Mouse (Mus musculus): ENCODE measurements around the gene Sys1. TPM values are rescaled to one million over a fixed set of nuclear protein-coding genes. Genes with fewer than 3 reads are reported as not detected.
A peak's percentile ranks its signal among the peaks of the same experiment; 100 is the strongest.

Sys1 gene
- polyA plus RNA-seq, 1 experiment = 75.4 TPM

DNA sequence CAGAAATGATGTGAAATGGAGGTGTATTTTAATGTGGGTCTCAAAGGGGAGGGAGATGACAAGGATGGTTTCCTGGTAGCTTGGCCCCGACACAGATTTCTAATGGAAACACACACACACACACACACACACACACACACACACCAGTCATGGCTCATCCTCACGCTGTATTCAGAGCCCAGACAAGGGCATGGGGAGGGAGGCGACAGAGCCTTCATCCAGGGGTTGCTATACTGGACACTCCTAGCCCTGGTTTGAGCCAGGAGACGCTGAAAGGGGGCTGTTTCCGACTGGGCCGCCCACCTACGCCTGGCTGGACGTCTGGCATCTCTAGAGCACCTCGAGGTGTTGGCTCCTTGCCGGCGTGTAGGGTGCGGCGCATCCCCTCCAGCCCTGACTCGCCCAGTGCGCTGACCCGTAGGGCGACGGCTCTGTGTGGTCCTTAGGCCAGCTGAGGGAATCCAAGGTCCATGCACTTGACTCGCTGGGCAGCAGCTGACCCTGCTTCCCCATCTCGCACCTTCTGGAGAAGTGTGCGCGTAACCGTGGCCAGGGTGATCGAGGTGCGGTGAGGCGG, 29.0 kb downstream of the Sys1 start, which contains the start of gene Dbndd2:
Dbndd2 (plus strand) TSS at position 426 of the 577 bp plus-strand sequence.
- Histone ChIP-seq H3K4me1 (ENCODE audit: control insufficient read depth, insufficient read depth, low read length) (peaks cover 9% of the 10 kb centered on the region), H3K4me3 (replicated peaks; ENCODE audit: insufficient read depth, low read depth, low read length) (peak within 1 kb of the TSS; percentile 55), H3K27ac (ENCODE audit: insufficient read depth, low read length) (peak within 1 kb of the TSS; percentile 85), H3K27me3 (ENCODE audit: control insufficient read depth, insufficient read depth, low read length) (no peaks in the 10 kb centered on the region)
- TF ChIP-seq CTCF (IDR thresholded peaks at IDR 0.05; ENCODE audit: borderline replicate concordance, insufficient read depth, low read depth, low read length) = no peak
- no peak for DNase-seq
- whole genome bisulfite sequencing = 2% methylated on average over 26 of the region's 26 CpGs

DNA sequence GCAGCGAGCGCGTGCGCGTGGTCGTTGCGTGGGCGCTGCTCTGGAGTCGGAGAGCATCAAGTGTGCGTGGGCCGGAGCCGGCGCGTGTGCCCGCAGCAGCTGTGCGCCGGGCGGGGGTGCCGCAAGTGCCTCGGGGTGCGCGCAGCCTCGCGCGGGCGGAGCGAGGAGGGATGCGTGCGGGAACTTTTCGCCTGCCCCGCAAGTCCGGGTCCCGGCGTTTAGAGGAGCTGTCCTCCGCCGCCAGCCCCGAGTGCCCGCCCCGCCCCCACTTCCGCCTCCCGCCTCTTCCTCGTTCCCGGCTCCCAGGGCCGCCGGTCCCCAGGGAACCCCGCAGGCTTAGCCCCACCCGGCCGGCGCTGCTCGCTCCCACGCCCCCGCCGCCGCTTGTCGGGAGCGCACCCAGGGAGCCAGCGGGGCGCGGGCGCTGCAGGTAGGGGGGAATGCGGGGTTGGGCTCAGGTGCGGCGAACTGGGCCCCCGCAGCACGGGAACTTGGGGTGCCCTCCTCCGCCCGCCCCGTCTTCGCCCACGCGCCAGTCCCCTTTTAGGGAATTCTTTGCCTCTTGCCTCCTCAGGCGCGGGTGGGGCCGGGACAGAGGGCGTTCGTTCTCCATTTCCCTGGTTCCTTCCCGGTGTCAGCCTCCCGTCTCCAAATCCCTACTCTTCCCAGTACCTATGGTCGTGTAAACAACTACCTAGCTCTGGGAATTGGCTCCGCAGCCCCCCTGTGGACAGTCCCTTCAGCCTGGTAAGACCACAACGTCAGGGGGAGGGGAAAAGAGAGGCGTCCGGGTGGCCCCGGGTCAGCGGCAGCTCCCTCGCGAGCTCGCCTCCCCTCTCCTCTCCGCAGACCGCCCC, 29.7 kb downstream of the Sys1 start:
- WGBS = under 1% methylated on average over 88 of the region's 90 CpGs
- peaks cover 9% of the 10 kb centered on the region for H3K4me1 ChIP-seq (ENCODE audit: control insufficient read depth, insufficient read depth, low read length)
- H3K27ac ChIP-seq (ENCODE audit: insufficient read depth, low read length) = peak overlapping the region; percentile 85
- H3K4me3 ChIP-seq (replicated peaks; ENCODE audit: insufficient read depth, low read depth, low read length) = peak overlapping the region; percentile 55
- TF ChIP-seq CTCF (IDR thresholded peaks at IDR 0.05; ENCODE audit: borderline replicate concordance, insufficient read depth, low read depth, low read length) = no peak
- TF ChIP-seq POLR2A (IDR thresholded peaks at IDR 0.05; ENCODE audit: borderline replicate concordance, insufficient read depth, low read length) = 0 out of 2 replicates have a peak, but pooled peaks have one; percentile 53
- DNase-seq = peak; percentile 83 to 84
- H3K27me3 ChIP-seq (ENCODE audit: control insufficient read depth, insufficient read depth, low read length) = no peaks in the 10 kb centered on the region

DNA sequence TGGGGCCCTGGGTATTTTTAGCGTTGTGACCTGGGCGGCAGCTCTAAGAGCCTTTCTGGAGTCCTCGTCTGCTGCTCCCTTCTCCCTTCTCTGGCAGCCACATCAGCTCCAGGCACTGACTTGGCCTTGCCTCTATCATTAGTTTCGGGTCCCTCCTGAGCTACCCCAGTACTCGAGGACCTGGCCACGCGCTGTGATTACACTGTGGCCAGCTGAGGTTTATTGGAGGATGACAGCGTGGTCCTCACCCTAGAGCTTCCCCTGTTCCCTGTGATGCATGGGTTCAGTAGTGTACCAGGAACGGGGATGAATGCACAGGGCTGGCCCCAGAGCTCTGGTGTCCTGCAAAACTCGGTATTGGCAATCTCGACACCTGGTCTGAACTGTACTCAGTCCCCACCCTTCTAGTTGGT, 30.4 kb downstream of the Sys1 start:
- TF ChIP-seq CTCF (IDR thresholded peaks at IDR 0.05; ENCODE audit: borderline replicate concordance, insufficient read depth, low read depth, low read length) (no peak), POLR2A (IDR thresholded peaks at IDR 0.05; ENCODE audit: borderline replicate concordance, insufficient read depth, low read length) (peak; percentile 26; the same call in 1 of the 2 replicates)
- WGBS = 2% methylated on average over 11 of the region's 11 CpGs
- H3K27ac ChIP-seq (ENCODE audit: insufficient read depth, low read length) = peak overlapping the region; percentile 85
- H3K4me1 ChIP-seq (ENCODE audit: control insufficient read depth, insufficient read depth, low read length) = peaks cover 9% of the 10 kb centered on the region
- peak overlapping the region; percentile 55 for H3K4me3 ChIP-seq (replicated peaks; ENCODE audit: insufficient read depth, low read depth, low read length)
- no peak for DNase-seq
- no peaks in the 10 kb centered on the region for H3K27me3 ChIP-seq (ENCODE audit: control insufficient read depth, insufficient read depth, low read length)

DNA sequence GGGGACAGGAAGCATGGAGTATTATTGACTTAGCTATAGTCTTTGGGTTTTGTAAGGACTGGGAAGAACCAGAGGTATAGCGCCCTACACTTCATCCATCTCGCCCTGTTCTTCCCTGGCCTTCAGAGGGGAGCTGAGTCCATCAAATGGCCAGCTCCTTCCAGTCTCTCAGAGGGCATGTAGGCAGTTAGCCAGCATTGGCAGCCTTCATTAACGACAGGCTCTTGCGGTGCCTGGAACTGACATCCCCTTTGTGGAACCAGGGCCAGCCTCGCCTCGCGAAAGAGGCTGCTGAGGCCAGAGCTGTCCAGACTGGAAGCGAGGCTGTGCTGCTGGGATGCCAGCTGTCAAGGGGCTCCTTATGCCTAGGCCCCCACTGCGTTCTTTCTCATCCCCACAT, 31.0 kb downstream of the Sys1 start:
- peaks cover 9% of the 10 kb centered on the region for H3K4me1 ChIP-seq (ENCODE audit: control insufficient read depth, insufficient read depth, low read length)
- TF ChIP-seq CTCF (IDR thresholded peaks at IDR 0.05; ENCODE audit: borderline replicate concordance, insufficient read depth, low read depth, low read length) = no peak
- 0 out of 2 replicates have a peak, but pooled peaks have one; percentile 20 for TF ChIP-seq POLR2A (IDR thresholded peaks at IDR 0.05; ENCODE audit: borderline replicate concordance, insufficient read depth, low read length)
- H3K4me3 ChIP-seq (replicated peaks; ENCODE audit: insufficient read depth, low read depth, low read length) = peak overlapping the region; percentile 55
- H3K27me3 ChIP-seq (ENCODE audit: control insufficient read depth, insufficient read depth, low read length) = no peaks in the 10 kb centered on the region
- peak overlapping the region; percentile 85 for H3K27ac ChIP-seq (ENCODE audit: insufficient read depth, low read length)
- 7% methylated on average over 9 of the region's 9 CpGs for WGBS
- DNase-seq = peak; percentile 77 to 84

DNA sequence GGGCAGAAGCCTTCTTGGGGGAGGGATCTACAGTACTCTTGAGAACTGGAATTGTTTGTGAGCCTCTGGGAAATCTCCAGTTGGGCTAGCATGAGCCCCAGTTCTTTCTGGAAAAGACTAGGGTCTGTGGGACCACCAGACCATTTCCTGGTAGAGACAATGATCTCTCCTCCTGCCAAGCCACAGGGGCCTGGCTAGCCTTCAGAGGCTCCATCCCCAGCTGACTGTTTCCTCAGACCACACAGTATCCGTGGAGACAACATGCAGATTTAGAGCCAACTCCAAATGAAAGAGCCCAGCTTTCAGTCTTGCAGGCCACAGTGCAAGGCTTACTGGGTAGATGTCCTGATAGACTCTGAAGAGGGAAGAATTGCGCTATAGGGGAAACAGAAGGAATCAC, 37.4 kb downstream of the Sys1 start:
- peak in 1 of 2 experiments; percentile 36 for DNase-seq
- H3K27me3 ChIP-seq (ENCODE audit: control insufficient read depth, insufficient read depth, low read length) = no peaks in the 10 kb centered on the region
- H3K4me1 ChIP-seq (ENCODE audit: control insufficient read depth, insufficient read depth, low read length) = no peaks in the 10 kb centered on the region
- H3K27ac ChIP-seq (ENCODE audit: insufficient read depth, low read length) = no peak overlapping the region; the same call in 1 of the 2 replicates
- WGBS = 37% methylated on average over 2 of the region's 2 CpGs
- no peak for TF ChIP-seq CTCF (IDR thresholded peaks at IDR 0.05; ENCODE audit: borderline replicate concordance, insufficient read depth, low read depth, low read length)
- no peak for TF ChIP-seq POLR2A (IDR thresholded peaks at IDR 0.05; ENCODE audit: borderline replicate concordance, insufficient read depth, low read length)
- no peak overlapping the region for H3K4me3 ChIP-seq (replicated peaks; ENCODE audit: insufficient read depth, low read depth, low read length)

DNA sequence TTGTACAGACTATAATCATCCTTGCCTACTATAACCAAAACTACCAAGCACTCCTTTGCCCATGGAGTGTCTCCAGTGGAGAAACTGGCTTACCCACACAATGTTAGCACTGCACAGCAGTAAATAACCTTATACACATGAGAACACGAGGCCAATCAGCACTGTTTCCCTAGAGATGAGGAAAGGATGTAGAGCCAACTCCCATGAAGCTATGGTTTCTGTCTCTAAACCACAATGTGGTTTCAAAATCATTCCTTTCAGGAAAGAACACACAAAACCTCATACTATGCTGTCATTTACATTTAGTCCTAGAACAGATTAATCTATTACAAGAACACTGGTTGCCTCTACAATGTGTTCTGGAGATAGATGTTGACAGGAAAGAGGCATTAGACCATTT, 39.6 kb downstream of the Sys1 start:
- Histone ChIP-seq H3K4me3 (replicated peaks; ENCODE audit: insufficient read depth, low read depth, low read length) (no peak overlapping the region), H3K27me3 (ENCODE audit: control insufficient read depth, insufficient read depth, low read length) (no peaks in the 10 kb centered on the region), H3K27ac (ENCODE audit: insufficient read depth, low read length) (no peak overlapping the region)

DNA sequence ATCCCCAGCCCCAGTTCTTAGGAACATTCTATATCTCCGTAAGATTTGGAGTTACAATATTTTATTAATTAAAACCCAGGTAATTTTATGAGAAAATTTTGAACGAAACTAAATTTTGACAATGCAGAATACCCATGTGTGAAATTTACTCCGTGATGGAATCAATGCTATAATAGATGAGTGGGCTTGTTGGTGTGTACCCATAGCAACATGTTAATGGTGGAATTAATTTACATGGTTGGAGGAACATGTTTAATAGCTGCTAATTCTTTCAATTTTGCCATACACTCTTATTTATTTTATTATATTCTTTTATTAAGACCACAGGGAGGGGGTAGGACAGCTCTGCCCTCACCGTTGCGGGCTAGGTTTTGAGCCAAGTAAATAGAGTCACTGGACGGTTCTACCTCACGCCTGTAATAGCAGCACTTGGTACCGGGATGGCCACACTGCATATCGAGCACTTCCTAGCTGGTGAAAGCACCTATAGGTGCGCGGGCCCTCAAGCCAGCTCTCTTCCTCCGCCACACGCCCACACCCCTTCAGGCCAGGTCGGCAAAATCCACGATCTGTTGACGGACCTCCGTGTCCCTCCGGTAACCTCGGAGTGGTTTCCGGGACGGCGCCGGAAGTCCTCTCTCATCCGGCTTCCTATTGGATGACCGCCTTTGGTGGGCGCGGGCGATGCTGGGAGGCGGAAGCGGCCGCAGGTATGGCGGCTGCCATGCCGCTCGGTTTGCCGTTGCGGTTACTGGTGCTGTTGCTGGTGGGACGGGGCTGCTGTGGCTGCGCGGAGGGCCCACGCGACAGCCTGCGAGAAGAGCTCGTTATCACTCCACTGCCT, 40.3 kb downstream of the Sys1 start, which contains the start of gene Pigt:
Pigt (plus strand) TSS at position 674 of the 844 bp plus-strand sequence.
- peak; percentile 90 to 91 for DNase-seq
- TF ChIP-seq CTCF (IDR thresholded peaks at IDR 0.05; ENCODE audit: borderline replicate concordance, insufficient read depth, low read depth, low read length) (no peak), POLR2A (IDR thresholded peaks at IDR 0.05; ENCODE audit: borderline replicate concordance, insufficient read depth, low read length) (peak; percentile 96)
- Histone ChIP-seq H3K4me1 (ENCODE audit: control insufficient read depth, insufficient read depth, low read length) (0 out of 2 replicates have a peak, but pooled peaks cover 4% of the 10 kb centered on the region), H3K27me3 (ENCODE audit: control insufficient read depth, insufficient read depth, low read length) (no peaks in the 10 kb centered on the region), H3K4me3 (replicated peaks; ENCODE audit: insufficient read depth, low read depth, low read length) (peak within 1 kb of the TSS; percentile 99), H3K27ac (ENCODE audit: insufficient read depth, low read length) (peak within 1 kb of the TSS; percentile 91)
- 4% methylated on average over 43 of the region's 43 CpGs for WGBS

More for the DNA sequence above, 39.6 kb downstream of the Sys1 start:
- TF ChIP-seq POLR2A (IDR thresholded peaks at IDR 0.05; ENCODE audit: borderline replicate concordance, insufficient read depth, low read length) (no peak), CTCF (IDR thresholded peaks at IDR 0.05; ENCODE audit: borderline replicate concordance, insufficient read depth, low read depth, low read length) (no peak)
- 47% methylated on average over 1 of the region's 1 CpGs for WGBS
- no peak for DNase-seq
- 0 out of 2 replicates have a peak, but pooled peaks cover 4% of the 10 kb centered on the region for H3K4me1 ChIP-seq (ENCODE audit: control insufficient read depth, insufficient read depth, low read length)

All from cerebellum, adult 2 months (tissue).